Mouse (Mus musculus) megakaryocyte, embryonic 14.5 days (primary cell): ENCODE measurements around the gene Ell.

Source experiments
- FLI1 ChIP-seq: IDR thresholded peaks from 2 replicates; pipeline ENCODE4 v1.6.1; 2012; ENCODE audit warnings: low read length, inconsistent platforms, mixed read lengths
- GATA1 ChIP-seq: IDR thresholded peaks from 3 replicates; pipeline ENCODE4 v1.6.1; 2012; ENCODE audit warnings: mixed read lengths, low read length, inconsistent platforms, borderline replicate concordance

- no peak for TF ChIP-seq GATA1
- no peak for TF ChIP-seq FLI1
Observed at GRCm38 (mm10) chr8:70538024-70538579, 1.2 kb upstream of the Ell start.
